Mouse (Mus musculus) midbrain, postnatal 0 days (tissue): Measurements from ENCODE around the gene Ldhd. TPM values are rescaled to one million over a fixed set of nuclear protein-coding genes. Genes with fewer than 3 reads are reported as not detected.
A peak's percentile ranks its signal among the peaks of the same experiment; 100 is the strongest.

Experiments
- ATAC-seq: fragments of 200-750 bp; cut with Nextera tagmentation; 2 replicates; pipeline ENCODE4 v1.8.0; 2017; ENCODE audit warnings: moderate number of reproducible peaks, mild to moderate bottlenecking, moderate TSS enrichment, moderate library complexity; ENCODE audit not compliant: low FRiP score
- DNase-seq: peaks from one replicate; pipeline ENCODE4 v3.0.0-alpha.2; 2015; ENCODE audit warnings: low spot score
- H3K27ac ChIP-seq: fragments of 300-500 bp; sonication (generic); 2 replicates; pipeline ENCODE4 v1.5.1; 2014; ENCODE audit warnings: low read depth, mild to moderate bottlenecking, low read length, mixed read lengths
- H3K27me3 ChIP-seq: fragments of 300-500 bp; sonication (generic); 2 replicates; pipeline ENCODE4 v1.6.1; 2014; ENCODE audit warnings: low read length, control low read depth, mixed read lengths; ENCODE audit not compliant: insufficient read depth
- H3K36me3 ChIP-seq: fragments of 300-500 bp; sonication (generic); 2 replicates; pipeline ENCODE4 v1.6.1; 2014; ENCODE audit warnings: low read length, control low read depth, mixed read lengths; ENCODE audit not compliant: insufficient read depth
- H3K4me1 ChIP-seq: fragments of 300-500 bp; sonication (generic); 2 replicates; pipeline ENCODE4 v1.6.1; 2014; ENCODE audit warnings: mild to moderate bottlenecking, control low read depth, antibody characterized with exemption, low read length, mixed read lengths; ENCODE audit not compliant: insufficient read depth
- H3K4me2 ChIP-seq: fragments of 300-500 bp; sonication (generic); 2 replicates; pipeline ENCODE4 v1.6.1; 2014; ENCODE audit warnings: low read depth, mild to moderate bottlenecking, low read length, mixed read lengths; ENCODE audit not compliant: poor library complexity, severe bottlenecking
- H3K4me3 ChIP-seq: fragments of 300-500 bp; sonication (generic); 2 replicates; pipeline ENCODE4 v1.5.1; 2014; ENCODE audit warnings: low read depth, mild to moderate bottlenecking, low read length, moderate library complexity
- H3K9ac ChIP-seq: fragments of 300-500 bp; sonication (generic); replicated peaks from 2 replicates; pipeline ENCODE4 v1.6.1; 2014; ENCODE audit warnings: mild to moderate bottlenecking, low read length, moderate library complexity, mixed read lengths; ENCODE audit not compliant: poor library complexity, severe bottlenecking
- H3K9me3 ChIP-seq: fragments of 300-500 bp; sonication (generic); 2 replicates; pipeline ENCODE4 v1.6.1; 2016; ENCODE audit warnings: low read length, control low read depth
- CTCF ChIP-seq: IDR thresholded peaks from 2 replicates; pipeline ENCODE4 v1.5.1; 2016; ENCODE audit warnings: antibody characterized with exemption, mild to moderate bottlenecking
- WGBS: fragments of 180-500 bp; shearing (Covaris S2); extraction: QIAGEN DNeasy Blood & Tissue Kit; methylation state at CpG from one replicate; pipeline ENCODE4 v1.1.7; 2014; 5-methylcytosine and 5-hydroxymethylcytosine counted together
- polyA plus RNA-seq: library from polyadenylated mRNA; unstranded; fragments of >200 nt; fragmentation: Nextera tagmentation; extraction: Ambion mirVana; gene quantifications from 2 replicates; pipeline ENCODE4 v1.2.1, GENCODE M21; 2015
- total RNA-seq: library from RNA; depleted of rRNA; stranded (reverse); fragments of >200 nt; gene quantifications from 2 replicates; pipeline ENCODE4 v1.2.3, GENCODE M21; 2014

Gene Ldhd
- total and polyA plus RNA-seq, 2 experiments from 2014 or later, result 1.5 to 2.0 TPM

- no peak overlapping the region for H3K4me3 ChIP-seq
- DNase-seq (no peak), ATAC-seq (no peak)
- TF ChIP-seq CTCF, result no peak
- H3K27ac ChIP-seq, result no peak overlapping the region
- no peaks in the 10 kb centered on the region for H3K9me3 ChIP-seq
- 92% methylated on average over 1 of the region's 1 CpGs for WGBS
- H3K4me1 ChIP-seq, result peaks cover 2% of the 10 kb centered on the region; the same call in 1 of the 2 replicates
- no peaks in the 10 kb centered on the region for H3K27me3 ChIP-seq
- no peak overlapping the region for H3K4me2 ChIP-seq
- no peak overlapping the region for H3K9ac ChIP-seq
- no peaks in the 10 kb centered on the region for H3K36me3 ChIP-seq
These were observed 42.6 kb downstream of the Ldhd start for GRCm38 (mm10) chr8:111587545-111588094.

GRCm38 (mm10) chr8:111584946-111585345 lies 45.2 kb downstream of the Ldhd start:
- H3K4me1 ChIP-seq, result 0 out of 2 replicates have a peak, but pooled peaks cover 2% of the 10 kb centered on the region
- H3K9me3 ChIP-seq, result no peaks in the 10 kb centered on the region
- TF ChIP-seq CTCF, result no peak
- no peak overlapping the region for H3K27ac ChIP-seq
- DNase-seq (no peak), ATAC-seq (no peak)
- no peak overlapping the region for H3K4me3 ChIP-seq
- no peaks in the 10 kb centered on the region for H3K27me3 ChIP-seq
- 95% methylated on average over 3 of the region's 3 CpGs for WGBS
- no peaks in the 10 kb centered on the region for H3K36me3 ChIP-seq
- H3K4me2 ChIP-seq, result no peak overlapping the region
- H3K9ac ChIP-seq, result no peak overlapping the region

- Histone ChIP-seq H3K36me3 (no peaks in the 10 kb centered on the region), H3K27ac (peak overlapping the region; percentile 32; the same call in 1 of the 2 replicates), H3K4me1 (0 out of 2 replicates have a peak, but pooled peaks cover 2% of the 10 kb centered on the region), H3K9ac (no peak overlapping the region), H3K9me3 (no peaks in the 10 kb centered on the region), H3K4me3 (no peak overlapping the region), H3K4me2 (no peak overlapping the region), H3K27me3 (no peaks in the 10 kb centered on the region)
- DNase-seq (no peak), ATAC-seq (no peak)
- TF ChIP-seq CTCF, result no peak
- WGBS, result 20% methylated on average over 3 of the region's 3 CpGs
These were observed 47.8 kb downstream of the Ldhd start for GRCm38 (mm10) chr8:111582386-111582785.

DNA sequence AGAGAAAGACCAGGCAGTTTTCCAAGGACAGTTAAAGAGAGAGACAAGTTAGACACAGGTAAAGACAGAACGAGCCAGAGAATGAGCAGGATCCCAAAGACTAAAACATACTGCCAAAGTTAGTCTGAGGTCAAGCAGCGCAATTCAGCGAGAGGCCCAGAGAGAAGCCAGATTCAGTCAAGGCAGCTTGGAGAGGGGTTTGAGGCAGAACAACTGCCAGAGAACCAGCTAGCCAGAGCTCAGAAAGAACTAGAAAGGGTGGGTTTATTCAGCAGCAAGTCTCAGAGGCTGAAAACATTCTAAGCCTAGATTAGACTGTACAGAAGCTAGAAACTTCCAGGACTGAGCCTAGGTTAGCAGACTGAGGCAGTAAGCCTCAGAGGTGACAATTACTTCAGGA lies 49.9 kb downstream of the Ldhd start:
- no peak for TF ChIP-seq CTCF
- no peak overlapping the region for H3K9ac ChIP-seq
- WGBS, result 89% methylated on average over 3 of the region's 3 CpGs
- no peak overlapping the region for H3K27ac ChIP-seq
- DNase-seq, result no peak
- H3K4me2 ChIP-seq, result no peak overlapping the region
- no peak overlapping the region for H3K4me3 ChIP-seq
- H3K9me3 ChIP-seq, result no peaks in the 10 kb centered on the region
- no peaks in the 10 kb centered on the region for H3K27me3 ChIP-seq
- 0 out of 2 replicates have a peak, but pooled peaks cover 2% of the 10 kb centered on the region for H3K4me1 ChIP-seq
- ATAC-seq, result no peak
- no peaks in the 10 kb centered on the region for H3K36me3 ChIP-seq

DNA sequence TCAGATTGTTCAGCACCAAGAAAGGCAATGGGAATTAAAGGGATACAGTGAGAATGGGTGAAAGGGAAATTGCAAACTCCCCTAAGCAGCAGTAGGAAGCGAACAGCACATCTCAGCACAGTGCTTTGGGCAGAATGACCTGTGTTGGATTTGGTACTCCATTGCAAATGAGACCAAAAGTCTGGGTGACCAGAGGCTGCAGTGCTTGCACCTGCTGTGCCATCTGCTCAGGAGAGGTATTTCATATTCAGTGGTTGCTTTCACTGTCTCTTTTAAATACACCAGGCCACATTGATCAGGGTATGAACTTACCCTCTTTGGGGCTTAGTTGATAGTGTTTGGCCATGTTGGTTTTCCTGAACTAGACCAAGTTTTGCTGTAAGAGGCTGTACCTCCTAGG lies 50.9 kb downstream of the Ldhd start:
- no peak for TF ChIP-seq CTCF
- H3K9me3 ChIP-seq, result no peaks in the 10 kb centered on the region
- H3K36me3 ChIP-seq, result no peaks in the 10 kb centered on the region
- no peak overlapping the region for H3K27ac ChIP-seq
- H3K4me2 ChIP-seq, result no peak overlapping the region
- DNase-seq, result no peak
- WGBS, result 77% methylated on average over 1 of the region's 1 CpGs
- no peak overlapping the region for H3K4me3 ChIP-seq
- no peak for ATAC-seq
- no peaks in the 10 kb centered on the region for H3K27me3 ChIP-seq
- no peak overlapping the region for H3K9ac ChIP-seq
- H3K4me1 ChIP-seq, result no peaks in the 10 kb centered on the region

GRCm38 (mm10) chr8:111577880-111578533 lies 52.2 kb downstream of the Ldhd start:
- no peaks in the 10 kb centered on the region for H3K36me3 ChIP-seq
- 90% methylated on average over 9 of the region's 9 CpGs for WGBS
- no peaks in the 10 kb centered on the region for H3K9me3 ChIP-seq
- no peak for DNase-seq
- H3K4me3 ChIP-seq, result no peak overlapping the region
- H3K9ac ChIP-seq, result no peak overlapping the region
- H3K27ac ChIP-seq, result no peak overlapping the region
- no peak for TF ChIP-seq CTCF
- H3K4me2 ChIP-seq, result no peak overlapping the region
- H3K27me3 ChIP-seq, result no peaks in the 10 kb centered on the region
- ATAC-seq, result no peak
- no peaks in the 10 kb centered on the region for H3K4me1 ChIP-seq
